Mouse (Mus musculus): Measurements from ENCODE around the gene Gstm5. TPM values are rescaled to one million over a fixed set of nuclear protein-coding genes. Genes with fewer than 3 reads are reported as not detected.

Gene Gstm5
- polyA plus RNA-seq, 1 experiment, result 25.4 TPM

- Histone ChIP-seq H3K79me2 (ENCODE audit: control insufficient read depth, insufficient read depth) (no peaks in the 10 kb centered on the region), H3K36me3 (ENCODE audit: control insufficient read depth, insufficient read depth) (no peaks in the 10 kb centered on the region), H3K27me3 (ENCODE audit: control insufficient read depth, insufficient read depth, insufficient read length) (no peaks in the 10 kb centered on the region), H3K4me3 (no peak overlapping the region), H3ac (ENCODE audit: control insufficient read depth, insufficient read length) (no peak overlapping the region), H3K4me2 (ENCODE audit: low read depth) (no peak overlapping the region)
- TF ChIP-seq POLR2A (IDR thresholded peaks at IDR 0.05; ENCODE audit: insufficient read length, low read depth) (no peak), MAX (IDR thresholded peaks at IDR 0.05; ENCODE audit: low read depth) (no peak), REST (IDR thresholded peaks at IDR 0.05; ENCODE audit: insufficient read depth, insufficient read length) (no peak), POLR2AphosphoS2 (IDR thresholded peaks at IDR 0.05; ENCODE audit: insufficient read length, low read depth) (no peak), MYOG (IDR thresholded peaks at IDR 0.05; ENCODE audit: control insufficient read depth in 1 of 3, insufficient read depth in 1 of 3, insufficient read length in 2 of 3, low read depth in 2 of 3) (no peak), E2F4 (IDR thresholded peaks at IDR 0.05; ENCODE audit: insufficient read depth) (no peak), USF1 (IDR thresholded peaks at IDR 0.05; ENCODE audit: low read depth) (no peak), MYOD1 (IDR thresholded peaks at IDR 0.05; ENCODE audit: control insufficient read depth in 1 of 3, insufficient read length in 2 of 3, low read depth in 2 of 3) (no peak), TCF3 (IDR thresholded peaks at IDR 0.05; ENCODE audit: insufficient read length, low read depth) (no peak), TCF12 (IDR thresholded peaks at IDR 0.05; ENCODE audit: insufficient read depth, poor library complexity, severe bottlenecking) (no peak), CEBPB (IDR thresholded peaks at IDR 0.05; ENCODE audit: insufficient read depth, poor library complexity, severe bottlenecking) (no peak), SRF (IDR thresholded peaks at IDR 0.05; ENCODE audit: control insufficient read depth, insufficient read length, low read depth) (no peak)
Observed at GRCm38 (mm10) chr3:107873335-107874251, 22.0 kb upstream of the Gstm5 start.

GRCm38 (mm10) chr3:107875231-107875630 lies 20.4 kb upstream of the Gstm5 start:
- TF ChIP-seq POLR2AphosphoS2 (IDR thresholded peaks at IDR 0.05; ENCODE audit: insufficient read length, low read depth) (no peak), POLR2A (IDR thresholded peaks at IDR 0.05; ENCODE audit: insufficient read length, low read depth) (no peak), TCF3 (IDR thresholded peaks at IDR 0.05; ENCODE audit: insufficient read length, low read depth) (no peak), MYOD1 (IDR thresholded peaks at IDR 0.05; ENCODE audit: control insufficient read depth in 1 of 3, insufficient read length in 2 of 3, low read depth in 2 of 3) (no peak), E2F4 (IDR thresholded peaks at IDR 0.05; ENCODE audit: insufficient read depth) (no peak)
- Histone ChIP-seq H3K36me3 (ENCODE audit: control insufficient read depth, insufficient read depth) (no peaks in the 10 kb centered on the region), H3K4me3 (no peak overlapping the region), H3K79me2 (ENCODE audit: control insufficient read depth, insufficient read depth) (no peaks in the 10 kb centered on the region), H3K4me2 (ENCODE audit: low read depth) (no peak overlapping the region), H3ac (ENCODE audit: control insufficient read depth, insufficient read length) (no peak overlapping the region), H3K27me3 (ENCODE audit: control insufficient read depth, insufficient read depth, insufficient read length) (no peaks in the 10 kb centered on the region)

- no peaks in the 10 kb centered on the region for H3K27me3 ChIP-seq (ENCODE audit: control insufficient read depth, insufficient read depth, insufficient read length)
- no peaks in the 10 kb centered on the region for H3K79me2 ChIP-seq (ENCODE audit: control insufficient read depth, insufficient read depth)
- no peaks in the 10 kb centered on the region for H3K36me3 ChIP-seq (ENCODE audit: control insufficient read depth, insufficient read depth)
- H3K4me3 ChIP-seq, result no peak within 1 kb of the TSS
- H3ac ChIP-seq (ENCODE audit: control insufficient read depth, insufficient read length), result no peak within 1 kb of the TSS
- H3K4me2 ChIP-seq (ENCODE audit: low read depth), result no peak within 1 kb of the TSS
- TF ChIP-seq E2F4 (IDR thresholded peaks at IDR 0.05; ENCODE audit: insufficient read depth), result no peak
- no peak for TF ChIP-seq POLR2AphosphoS2 (IDR thresholded peaks at IDR 0.05; ENCODE audit: insufficient read length, low read depth)
- no peak for TF ChIP-seq USF1 (IDR thresholded peaks at IDR 0.05; ENCODE audit: low read depth)
Observed at GRCm38 (mm10) chr3:107877005-107877404, 18.6 kb upstream of the Gstm5 start, which contains the start of gene Eps8l3. Eps8l3 (plus strand) TSS chr3:107877229.

- TF ChIP-seq SRF (IDR thresholded peaks at IDR 0.05; ENCODE audit: control insufficient read depth, insufficient read length, low read depth) (no peak), MYOD1 (IDR thresholded peaks at IDR 0.05; ENCODE audit: control insufficient read depth in 1 of 3, insufficient read length in 2 of 3, low read depth in 2 of 3) (no peak), POLR2A (IDR thresholded peaks at IDR 0.05; ENCODE audit: insufficient read length, low read depth) (no peak), TCF3 (IDR thresholded peaks at IDR 0.05; ENCODE audit: insufficient read length, low read depth) (no peak), REST (IDR thresholded peaks at IDR 0.05; ENCODE audit: insufficient read depth, insufficient read length) (no peak), CEBPB (IDR thresholded peaks at IDR 0.05; ENCODE audit: insufficient read depth, poor library complexity, severe bottlenecking) (no peak), MYOG (IDR thresholded peaks at IDR 0.05; ENCODE audit: control insufficient read depth in 1 of 3, insufficient read depth in 1 of 3, insufficient read length in 2 of 3, low read depth in 2 of 3) (no peak), MAX (IDR thresholded peaks at IDR 0.05; ENCODE audit: low read depth) (no peak), USF1 (IDR thresholded peaks at IDR 0.05; ENCODE audit: low read depth) (no peak), E2F4 (IDR thresholded peaks at IDR 0.05; ENCODE audit: insufficient read depth) (no peak), POLR2AphosphoS2 (IDR thresholded peaks at IDR 0.05; ENCODE audit: insufficient read length, low read depth) (no peak), TCF12 (IDR thresholded peaks at IDR 0.05; ENCODE audit: insufficient read depth, poor library complexity, severe bottlenecking) (no peak)
- Histone ChIP-seq H3K79me2 (ENCODE audit: control insufficient read depth, insufficient read depth) (no peaks in the 10 kb centered on the region), H3ac (ENCODE audit: control insufficient read depth, insufficient read length) (no peak overlapping the region), H3K27me3 (ENCODE audit: control insufficient read depth, insufficient read depth, insufficient read length) (no peaks in the 10 kb centered on the region), H3K4me2 (ENCODE audit: low read depth) (no peak overlapping the region), H3K36me3 (ENCODE audit: control insufficient read depth, insufficient read depth) (no peaks in the 10 kb centered on the region), H3K4me3 (no peak overlapping the region)
Observed at GRCm38 (mm10) chr3:107877747-107878736, 17.6 kb upstream of the Gstm5 start.
